Mouse (Mus musculus) kidney, adult 8-10 months (tissue): Measurements from ENCODE around the gene Slc6a17.

Experiments
- DNase-seq, 2 experiments: peaks; one replicate each; pipeline ENCODE4 v3.0.0; 2022

Gene Slc6a17

GRCm38 (mm10) chr3:107517631-107518108 lies at the start of gene Slc6a17:
Gene Slc6a17 (minus strand): TSS chr3:107518018.
- peak; percentile 30 to 44 for DNase-seq

- DNase-seq: no peak
Observed at GRCm38 (mm10) chr3:107565331-107565730, 47.5 kb upstream of the Slc6a17 start.

DNA sequence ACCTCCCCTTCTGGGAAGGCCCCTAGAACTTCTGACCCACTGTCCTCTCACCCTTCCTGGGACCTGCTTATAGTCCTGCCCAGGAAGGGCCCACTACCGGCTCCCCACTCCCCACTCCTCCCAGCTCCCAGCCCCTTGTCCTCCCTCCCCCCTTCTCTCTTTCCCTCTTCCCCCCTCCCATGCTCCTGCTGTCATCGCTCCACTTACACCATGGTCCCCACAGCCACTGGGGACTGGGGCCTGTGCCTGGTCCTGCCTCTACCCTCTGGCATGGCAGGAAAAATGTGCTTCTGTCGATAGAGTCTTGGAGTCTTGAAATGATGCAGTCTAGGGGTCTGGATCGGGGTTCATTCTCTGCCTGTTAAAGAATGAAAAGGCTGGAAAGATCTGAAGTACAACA lies 46.1 kb upstream of the Slc6a17 start:
- DNase-seq: no peak

DNA sequence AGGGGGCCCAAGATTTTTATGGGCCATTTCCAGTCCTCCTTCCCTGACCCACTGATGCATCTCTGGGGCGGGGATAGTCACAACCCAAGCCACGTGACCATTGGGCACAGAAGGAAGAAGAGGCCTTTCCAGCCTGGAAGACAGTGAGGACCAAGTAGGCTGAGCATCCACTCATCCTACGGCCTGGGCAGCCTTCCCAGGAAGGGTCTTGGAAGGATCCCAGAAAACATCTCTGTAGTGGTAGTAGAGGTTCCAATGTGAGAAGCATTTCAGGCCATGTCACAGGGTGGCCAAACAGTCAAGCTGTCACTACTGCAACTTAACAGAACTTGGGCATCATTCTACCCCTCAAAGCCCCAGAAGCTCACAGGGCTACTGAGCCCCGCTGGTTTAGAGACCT lies 44.8 kb upstream of the Slc6a17 start:
- no peak for DNase-seq

GRCm38 (mm10) chr3:107562104-107562503 lies 44.3 kb upstream of the Slc6a17 start:
- no peak for DNase-seq

DNA sequence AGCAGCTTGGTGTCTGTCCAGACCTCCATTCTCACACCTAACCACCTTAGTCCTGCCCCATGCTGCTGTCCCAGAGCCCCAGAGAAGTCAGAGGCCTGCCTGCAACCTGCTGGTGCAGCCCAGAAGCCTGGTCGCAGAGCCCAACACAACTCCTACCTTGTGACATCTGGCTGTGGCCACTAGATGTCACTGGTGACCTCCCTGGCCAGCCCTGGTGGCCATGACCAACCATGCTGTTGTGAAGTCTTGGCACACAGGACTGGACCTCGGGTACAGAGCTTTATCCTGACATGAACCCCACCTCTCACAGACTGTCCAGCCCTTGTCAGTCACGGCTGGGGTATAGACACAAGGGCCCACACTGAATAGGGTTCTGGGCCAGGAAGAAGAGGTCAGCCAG lies 41.4 kb upstream of the Slc6a17 start:
- peak; percentile 61 to 75 for DNase-seq

GRCm38 (mm10) chr3:107558740-107559139 lies 40.9 kb upstream of the Slc6a17 start:
- no peak for DNase-seq

GRCm38 (mm10) chr3:107554842-107555241 lies 37.0 kb upstream of the Slc6a17 start, which contains the start of gene Ubl4b:
Gene Ubl4b (minus strand): TSS chr3:107555073.
- DNase-seq: no peak

DNA sequence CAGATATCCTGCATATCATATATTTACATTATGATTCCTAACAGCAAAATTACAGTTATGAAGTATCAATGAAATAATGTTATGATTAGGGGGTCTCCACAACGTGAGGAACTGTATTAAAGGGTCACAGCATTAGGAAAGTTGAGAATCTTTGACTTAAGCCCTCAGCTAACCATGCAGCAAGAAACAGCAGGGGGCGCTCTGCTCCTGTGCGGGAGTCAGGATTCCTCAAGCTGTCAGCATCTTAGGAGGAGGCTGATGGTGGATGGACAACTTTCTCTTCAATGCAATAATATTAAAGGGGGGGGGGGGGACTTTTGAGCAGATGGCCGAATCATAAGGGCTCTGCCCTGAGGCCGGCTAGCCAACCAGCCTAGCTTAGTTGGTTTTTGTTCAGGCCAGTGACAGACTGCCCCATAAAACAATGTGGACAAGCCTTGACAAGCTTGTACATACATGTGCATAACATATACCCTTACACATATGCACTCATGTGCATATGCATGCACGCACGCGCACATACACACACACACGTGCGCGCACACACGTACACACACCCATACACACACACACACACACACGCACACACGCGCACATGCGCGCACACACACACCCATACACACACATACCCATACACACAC lies 32.7 kb upstream of the Slc6a17 start:
- peak in 1 of 2 experiments; percentile 69 for DNase-seq

DNA sequence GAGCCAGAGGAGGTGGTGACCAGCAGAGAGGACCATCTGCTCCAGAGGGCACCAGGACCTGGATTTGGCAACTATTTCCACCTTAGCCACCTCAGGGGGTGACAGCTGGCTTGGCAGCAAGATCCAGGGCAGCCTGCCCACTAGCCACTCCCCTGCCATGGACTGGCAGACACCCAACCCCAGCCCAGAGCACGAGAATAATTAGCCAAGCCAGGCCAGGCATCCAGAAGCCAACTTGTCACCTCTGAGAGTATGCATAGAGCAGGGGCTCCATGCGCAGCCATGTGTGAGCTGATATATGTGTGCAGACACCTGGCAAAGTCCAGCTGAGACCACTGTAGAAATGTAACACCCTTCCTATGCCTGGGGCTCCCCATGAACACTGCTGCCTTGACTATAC lies 29.1 kb upstream of the Slc6a17 start:
- DNase-seq: peak; percentile 68 to 80

GRCm38 (mm10) chr3:107545716-107546412 lies 28.0 kb upstream of the Slc6a17 start:
- DNase-seq: no peak

DNA sequence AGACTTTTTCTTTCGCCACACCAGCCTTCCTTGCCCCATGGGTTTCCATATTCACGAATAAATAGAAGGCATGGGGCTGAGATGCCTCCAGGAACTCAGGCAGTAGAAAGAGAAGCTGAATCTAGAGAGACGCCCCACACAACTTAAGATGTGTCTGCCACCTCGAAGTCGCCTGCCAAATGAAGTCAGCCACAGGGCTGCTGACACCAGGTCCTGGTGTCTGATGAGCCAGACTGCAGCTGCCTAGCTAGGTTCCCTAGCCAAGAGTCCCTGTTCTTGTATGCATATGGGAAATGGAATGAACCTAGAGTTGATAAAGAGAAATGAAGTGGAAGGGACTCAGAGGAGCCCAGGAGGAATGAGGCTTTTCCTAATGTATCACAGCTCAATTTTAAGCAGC lies 27.5 kb upstream of the Slc6a17 start:
- no peak for DNase-seq

DNA sequence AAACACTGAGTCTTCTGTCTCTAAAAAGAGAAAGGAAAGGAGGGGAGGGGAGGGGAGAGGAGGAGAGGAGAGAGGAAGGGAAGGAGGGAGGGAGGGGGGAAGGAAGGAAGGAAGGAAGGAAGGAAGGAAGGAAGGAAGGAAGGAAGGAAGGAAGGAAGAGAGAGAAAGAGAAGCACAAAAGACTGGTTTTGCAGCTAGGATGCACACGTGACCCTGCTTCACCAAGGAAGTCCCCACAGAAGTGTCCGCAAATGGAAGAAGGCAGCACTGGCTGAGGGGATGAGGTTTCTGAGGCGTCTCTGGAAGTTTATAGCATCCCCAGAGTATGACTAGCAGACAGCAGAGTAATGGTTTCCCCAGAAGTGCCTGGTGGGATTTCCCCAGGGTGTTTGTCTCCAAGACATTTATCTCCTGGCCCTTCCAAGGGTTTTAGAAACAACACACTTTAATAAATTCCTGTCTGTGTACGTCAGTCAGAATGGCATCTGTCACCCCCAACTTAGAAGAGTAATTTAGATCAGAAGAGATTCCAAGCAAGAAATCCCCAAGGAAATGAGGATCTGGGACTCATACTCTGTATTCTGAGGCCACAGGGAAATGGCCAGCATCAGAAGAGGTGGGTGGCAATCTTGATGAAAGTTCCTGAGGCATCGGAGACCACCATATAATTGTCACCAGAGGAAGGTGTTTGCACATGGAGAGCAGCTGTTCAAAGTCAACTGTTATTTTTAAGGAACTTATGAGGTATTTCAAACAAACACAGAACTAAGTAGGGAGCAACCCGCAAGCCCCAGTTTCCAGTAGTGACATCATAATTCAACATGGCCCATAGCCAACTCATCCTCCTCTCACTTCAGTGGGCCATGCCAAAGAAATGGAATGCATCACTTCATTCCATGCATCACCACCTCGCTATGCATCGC lies 25.6 kb upstream of the Slc6a17 start:
- DNase-seq: no peak

- no peak for DNase-seq
Observed at GRCm38 (mm10) chr3:107542584-107542983, 24.8 kb upstream of the Slc6a17 start.

DNA sequence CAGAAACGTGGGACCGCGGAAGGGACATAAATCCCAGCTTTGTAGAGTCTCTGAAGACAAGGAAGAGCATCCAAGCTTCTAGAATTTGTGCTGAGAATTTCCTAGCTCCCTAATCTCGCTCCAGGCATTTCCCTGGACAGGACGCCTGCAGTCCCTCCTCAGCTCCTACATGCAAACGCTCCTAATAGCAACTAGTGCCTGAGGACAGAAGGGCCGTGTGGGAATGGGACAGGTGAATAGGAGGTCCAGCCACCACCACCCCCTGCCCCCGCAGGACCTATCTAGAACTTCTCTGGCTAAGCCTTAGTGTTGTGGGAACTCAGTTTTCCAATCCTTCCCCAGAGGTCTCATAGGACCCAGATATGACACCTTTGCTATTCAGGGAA lies 19.7 kb upstream of the Slc6a17 start:
- no peak for DNase-seq

DNA sequence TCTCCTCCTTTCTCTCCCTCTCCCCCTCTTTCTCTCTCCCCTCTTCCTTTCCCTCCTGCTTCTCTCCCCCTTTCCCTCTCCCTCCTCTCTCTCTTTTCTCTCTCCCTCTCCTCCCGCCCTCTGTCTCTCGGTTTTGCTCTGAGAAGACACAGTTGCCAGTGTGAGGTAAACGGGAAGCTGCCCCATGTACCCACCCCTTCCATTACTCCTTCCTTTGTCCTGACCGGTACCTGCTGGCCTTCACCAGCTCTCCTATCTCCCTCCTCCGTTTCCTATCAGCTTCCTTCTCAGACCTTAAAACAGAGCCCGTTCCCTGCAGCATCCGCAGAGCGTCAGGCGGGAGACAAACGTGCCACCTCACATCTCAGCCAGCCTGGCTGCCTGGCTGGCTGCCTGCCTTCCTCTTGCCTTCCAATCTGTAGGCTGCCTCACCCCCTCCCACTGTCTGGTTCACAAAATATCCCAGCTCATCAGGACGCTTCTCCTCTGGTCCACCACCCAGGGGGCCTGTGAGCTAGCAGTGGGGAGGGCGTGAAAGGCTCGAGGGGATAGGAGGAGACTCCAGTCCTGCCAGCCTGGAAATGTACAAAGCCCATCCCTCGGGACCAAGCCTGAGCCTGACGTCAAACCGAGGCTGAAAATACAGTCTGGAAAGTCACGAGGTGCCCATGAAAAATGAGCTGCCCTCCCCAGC lies 19.1 kb upstream of the Slc6a17 start:
- no peak for DNase-seq

GRCm38 (mm10) chr3:107534951-107535350 lies 17.1 kb upstream of the Slc6a17 start:
- DNase-seq: no peak

DNA sequence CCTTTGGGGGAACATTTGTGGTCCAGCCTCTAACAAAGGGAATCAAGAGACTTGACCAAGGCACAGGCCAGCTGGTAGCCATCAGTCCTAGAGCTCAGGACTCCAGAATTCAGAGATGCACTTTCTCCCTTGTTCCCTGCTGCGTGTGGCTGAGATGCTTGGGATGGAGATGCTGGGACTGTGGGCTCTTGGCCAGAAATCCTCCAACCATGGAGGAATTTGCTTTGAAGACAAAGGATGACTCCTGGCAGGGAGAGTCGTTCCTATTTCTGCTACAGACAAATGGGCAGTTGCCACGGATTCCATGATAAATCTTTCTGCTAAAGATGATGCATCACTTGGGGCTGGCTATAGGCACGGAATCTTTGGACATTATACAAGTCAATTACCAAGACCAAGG lies 15.7 kb upstream of the Slc6a17 start:
- DNase-seq: no peak

GRCm38 (mm10) chr3:107530581-107530980 lies 12.8 kb upstream of the Slc6a17 start:
- DNase-seq: no peak

- no peak for DNase-seq
Observed at GRCm38 (mm10) chr3:107529182-107529581, 11.4 kb upstream of the Slc6a17 start.

DNA sequence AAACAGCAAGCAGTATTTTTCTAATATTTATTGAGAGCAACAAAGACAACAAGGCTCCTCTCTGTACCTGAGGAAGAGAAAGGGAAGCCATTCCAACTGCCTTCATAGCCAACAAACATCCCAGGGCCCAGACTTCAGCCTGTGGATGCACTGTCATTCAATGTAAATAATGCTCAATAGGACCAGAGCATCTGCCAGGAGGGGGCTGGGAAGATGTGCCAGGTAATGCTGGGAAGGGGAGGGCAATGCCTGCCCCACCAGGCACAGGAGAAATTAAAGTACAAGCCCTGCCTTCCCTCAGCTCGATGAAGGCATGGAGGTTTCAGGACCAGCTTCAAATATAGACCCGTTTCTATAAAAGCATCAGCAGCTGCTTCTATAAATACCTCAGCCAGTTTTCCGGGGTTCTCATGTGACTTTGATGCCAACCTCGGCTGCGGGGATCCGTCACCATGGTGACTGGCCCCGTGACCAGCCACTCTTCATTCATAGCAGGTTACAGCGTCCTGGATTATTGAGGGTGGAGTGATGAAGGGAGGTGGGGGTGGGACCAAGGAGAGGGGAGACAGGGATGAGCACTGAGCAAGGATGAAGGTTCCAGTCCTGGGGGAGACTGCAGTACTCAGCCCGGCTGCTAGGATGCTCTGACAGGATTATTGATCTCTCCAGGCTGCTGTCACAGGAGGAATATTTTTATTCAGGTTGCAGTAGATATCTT lies 10.7 kb upstream of the Slc6a17 start:
- no peak for DNase-seq

DNA sequence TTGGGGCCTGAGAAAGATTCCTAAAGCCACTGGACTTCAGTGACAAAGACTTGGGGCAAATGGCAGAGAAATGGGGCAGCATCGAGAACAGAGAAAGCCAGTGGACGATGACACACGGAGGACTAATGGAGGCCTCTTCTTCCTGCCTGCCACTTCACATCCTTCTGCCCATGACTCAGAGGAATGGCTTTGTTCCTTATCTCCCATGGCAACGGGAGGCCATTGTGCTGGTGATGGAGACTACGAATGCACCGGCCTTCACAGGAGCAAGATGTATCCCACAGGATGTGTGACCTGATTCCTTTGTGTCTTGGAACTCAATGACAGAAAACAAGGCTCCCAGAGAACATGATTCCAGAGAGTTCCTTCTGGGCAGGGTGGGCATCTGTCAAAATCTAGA lies 6.7 kb upstream of the Slc6a17 start:
- no peak for DNase-seq
